Mouse (Mus musculus): ENCODE results near the gene Lypd6.

The Lypd6 gene

GRCm38 (mm10) chr2:50173730-50174528, 107.7 kb downstream of the Lypd6 start:
- no peak for DNase-seq (ENCODE audit: low spot score in 2 of 2)

GRCm38 (mm10) chr2:50175709-50176108, 109.5 kb downstream of the Lypd6 start:
- no peak for DNase-seq (ENCODE audit: low spot score in 2 of 2)

- DNase-seq (ENCODE audit: low spot score in 2 of 2): no peak
These were observed 112.9 kb downstream of the Lypd6 start for GRCm38 (mm10) chr2:50179164-50179563.

- no peak for DNase-seq (ENCODE audit: low spot score in 2 of 2)
These were observed 114.2 kb downstream of the Lypd6 start for GRCm38 (mm10) chr2:50180423-50180822.

GRCm38 (mm10) chr2:50181332-50181731, 115.1 kb downstream of the Lypd6 start:
- no peak for DNase-seq (ENCODE audit: low spot score in 2 of 2)

- no peak for DNase-seq (ENCODE audit: low spot score in 2 of 2)
These were observed 120.6 kb downstream of the Lypd6 start for GRCm38 (mm10) chr2:50186711-50187405.

GRCm38 (mm10) chr2:50188856-50189255, 122.6 kb downstream of the Lypd6 start:
- no peak for DNase-seq (ENCODE audit: low spot score in 2 of 2)

GRCm38 (mm10) chr2:50196681-50197080, 130.5 kb downstream of the Lypd6 start:
- no peak for DNase-seq (ENCODE audit: low spot score in 2 of 2)

- no peak for DNase-seq (ENCODE audit: low spot score in 2 of 2)
These were observed 131.6 kb downstream of the Lypd6 start for GRCm38 (mm10) chr2:50197801-50198200.

GRCm38 (mm10) chr2:50200541-50200940, 134.3 kb downstream of the Lypd6 start:
- DNase-seq (ENCODE audit: low spot score in 2 of 2): no peak

GRCm38 (mm10) chr2:50220574-50220973, 154.3 kb downstream of the Lypd6 start:
- DNase-seq (ENCODE audit: low spot score in 2 of 2): no peak

GRCm38 (mm10) chr2:50225019-50225418, 158.8 kb downstream of the Lypd6 start:
- no peak for DNase-seq (ENCODE audit: low spot score in 2 of 2)

GRCm38 (mm10) chr2:50233491-50233890, 167.3 kb downstream of the Lypd6 start:
- DNase-seq (ENCODE audit: low spot score in 2 of 2): no peak

All from heart, adult 9 months (tissue).